Mouse (Mus musculus) gastrocnemius, adult 18-20 months (tissue): ENCODE measurements around the gene Zmiz2. TPM values are rescaled to one million over a fixed set of nuclear protein-coding genes. Genes with fewer than 3 reads are reported as not detected.
"Not testable (repeated sequence)": the region's sequence is repeated elsewhere in the genome, so short reads cannot be mapped to it uniquely, and the experiment has no call there.

Experiments
- DNase-seq: peaks from one replicate; pipeline ENCODE4 v3.0.0; 2021; ENCODE audit warnings: low spot score
- microRNA-seq: library from miRNA; unstranded; fragments of <30 nt; microRNA quantifications from one replicate; pipeline ENCODE4 v1.2.0, GENCODE M21; 2021
- total RNA-seq, 2 experiments: library from RNA; stranded (reverse); gene quantifications; 2 replicates each; pipeline ENCODE4 v1.2.3; 2021

Zmiz2 gene
- total RNA-seq, 2 experiments from 2014 or later: 49.3 to 51.1 TPM

DNA sequence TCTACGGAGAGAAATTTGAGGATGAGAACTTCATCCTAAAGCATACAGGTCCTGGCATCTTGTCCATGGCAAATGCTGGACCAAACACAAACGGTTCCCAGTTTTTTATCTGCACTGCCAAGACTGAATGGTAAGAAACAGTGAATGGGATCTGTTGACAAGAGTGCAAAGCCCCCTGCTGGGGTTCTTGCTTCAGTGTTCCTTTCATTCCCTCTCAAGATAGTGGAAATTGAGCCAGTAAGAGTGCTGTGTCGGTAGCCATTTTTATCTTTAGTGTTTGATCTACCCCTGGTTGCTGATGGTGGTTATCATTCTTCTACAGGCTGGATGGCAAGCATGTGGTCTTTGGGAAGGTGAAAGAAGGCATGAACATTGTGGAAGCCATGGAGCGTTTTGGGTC lies 30.3 kb downstream of the Zmiz2 start:
- not testable (repeated sequence) for DNase-seq

DNA sequence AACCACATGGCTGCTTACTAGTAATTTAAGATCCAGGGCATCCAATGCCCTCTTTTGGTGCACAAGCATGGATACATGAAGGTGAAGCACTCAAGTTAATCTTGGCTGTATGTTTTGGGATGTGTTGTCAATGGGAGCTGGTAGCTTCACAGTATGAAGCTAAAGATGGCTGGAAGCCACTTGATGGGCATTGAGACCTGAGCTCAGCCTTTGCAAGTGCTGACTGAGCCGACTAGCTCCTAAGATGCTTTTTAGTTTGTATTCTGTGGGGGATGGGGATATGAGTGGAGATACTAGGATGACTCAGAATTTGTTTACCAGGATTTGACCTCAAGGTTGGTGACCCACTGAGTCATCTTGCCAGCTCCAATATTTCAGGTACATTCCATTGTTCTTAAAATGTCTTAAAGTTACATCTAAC lies 31.4 kb downstream of the Zmiz2 start:
- no peak for DNase-seq

GRCm38 (mm10) chr11:6420722-6421350 lies 32.0 kb downstream of the Zmiz2 start:
- no peak for DNase-seq

DNA sequence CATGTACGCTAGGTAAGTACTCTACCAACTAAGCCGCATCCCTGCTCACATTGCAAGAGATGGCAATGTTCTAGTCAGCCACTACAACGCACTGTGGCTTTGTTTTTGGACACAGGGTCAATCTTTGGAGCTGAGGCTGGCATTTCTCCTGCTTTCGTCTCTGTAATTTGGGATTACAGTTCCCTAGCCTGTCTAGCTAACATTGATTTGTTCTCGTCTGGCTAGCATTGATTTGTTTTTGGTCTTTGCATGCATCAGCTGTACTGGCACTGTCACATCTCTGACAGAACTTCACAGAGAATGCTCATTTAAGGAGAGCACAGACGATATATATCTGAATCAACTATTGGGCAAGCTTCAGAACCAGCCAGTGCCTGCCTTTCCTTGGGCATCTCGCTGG lies 41.3 kb downstream of the Zmiz2 start:
- DNase-seq: no peak

GRCm38 (mm10) chr11:6436442-6436841 lies 47.6 kb downstream of the Zmiz2 start:
- DNase-seq: peak; percentile 37

DNA sequence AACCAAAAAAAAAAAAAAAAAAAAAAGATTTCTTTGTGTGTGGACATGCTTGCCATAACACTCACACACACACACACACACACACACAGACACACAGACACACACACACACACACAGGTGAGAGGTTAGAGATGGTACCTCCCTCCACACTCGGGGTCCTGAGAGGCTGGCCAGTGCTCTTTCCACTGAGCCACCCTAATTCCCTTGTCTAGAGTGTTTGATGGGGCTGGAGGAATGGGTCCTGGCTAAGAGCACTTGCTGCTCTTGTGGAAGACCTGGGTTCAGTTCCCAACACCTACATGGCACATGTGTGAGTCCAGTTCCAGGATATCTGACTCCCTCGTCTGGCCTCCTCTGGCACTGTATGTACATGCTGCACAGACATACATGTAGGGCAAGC lies 48.8 kb downstream of the Zmiz2 start:
- no peak for DNase-seq

DNA sequence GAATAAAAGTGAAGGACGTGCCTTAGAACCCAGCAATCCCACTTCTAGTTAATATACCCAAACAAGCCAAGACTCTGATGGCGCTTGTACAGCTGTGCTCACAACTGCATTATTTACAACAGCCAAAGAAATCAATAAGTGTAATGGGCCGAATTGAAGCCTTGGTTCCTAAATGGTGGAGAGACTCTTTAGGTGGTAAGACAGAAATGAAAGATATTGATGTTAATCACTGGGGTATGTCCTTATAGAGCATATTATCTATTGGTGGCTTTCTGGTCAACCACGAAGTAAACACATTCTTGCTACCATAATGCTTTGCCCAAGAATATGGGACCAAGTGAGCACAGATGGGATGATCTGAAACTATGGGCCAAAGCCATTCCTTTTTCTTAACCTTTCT lies 51.3 kb downstream of the Zmiz2 start:
- no peak for DNase-seq

GRCm38 (mm10) chr11:6442566-6442965 lies 53.7 kb downstream of the Zmiz2 start:
- no peak for DNase-seq

GRCm38 (mm10) chr11:6443102-6443501 lies 54.2 kb downstream of the Zmiz2 start:
- no peak for DNase-seq

GRCm38 (mm10) chr11:6443727-6444076 lies 54.8 kb downstream of the Zmiz2 start:
- no peak for DNase-seq

DNA sequence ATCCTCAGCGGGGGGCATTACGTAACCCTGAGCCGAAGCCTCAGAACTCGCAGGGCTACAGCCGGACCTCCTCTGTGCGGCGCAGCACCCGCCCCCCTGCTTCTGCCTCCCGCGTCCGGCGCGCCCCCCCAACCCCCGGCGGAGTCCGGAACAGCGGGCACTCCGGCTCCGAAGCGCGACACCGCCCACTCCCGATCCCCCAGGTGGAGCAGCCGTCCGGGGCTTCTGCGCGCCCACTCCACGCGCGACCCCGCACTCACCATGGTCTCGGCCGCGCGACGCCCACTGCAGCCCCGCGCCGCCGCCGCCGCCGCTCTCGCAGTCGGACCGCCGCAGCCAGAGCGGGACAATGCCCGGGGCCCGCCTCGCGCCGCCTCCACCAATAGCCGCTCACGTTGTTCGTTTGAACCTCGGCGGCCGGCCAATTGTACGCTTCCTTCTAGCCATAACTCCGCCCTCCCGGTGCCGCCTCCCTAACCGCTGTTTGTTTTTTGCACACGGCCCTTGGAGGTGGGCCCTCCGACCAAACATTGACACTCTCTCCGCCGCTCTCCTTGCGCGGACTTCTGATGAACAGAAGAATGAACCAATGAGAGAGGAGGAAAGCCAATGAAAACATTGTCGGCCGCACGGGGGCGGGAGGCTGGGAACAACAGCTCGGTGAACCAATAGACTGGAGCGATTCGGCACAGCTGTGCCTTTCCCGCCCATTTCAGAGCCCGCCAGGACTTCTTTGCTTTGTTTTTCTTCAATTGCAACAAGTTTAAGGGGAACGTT lies 55.4 kb downstream of the Zmiz2 start, which contains the start of gene H2afv:
TSS of gene H2afv (minus strand) at position 367 of the 777 bp plus-strand sequence.
- peak; percentile 99 for DNase-seq

DNA sequence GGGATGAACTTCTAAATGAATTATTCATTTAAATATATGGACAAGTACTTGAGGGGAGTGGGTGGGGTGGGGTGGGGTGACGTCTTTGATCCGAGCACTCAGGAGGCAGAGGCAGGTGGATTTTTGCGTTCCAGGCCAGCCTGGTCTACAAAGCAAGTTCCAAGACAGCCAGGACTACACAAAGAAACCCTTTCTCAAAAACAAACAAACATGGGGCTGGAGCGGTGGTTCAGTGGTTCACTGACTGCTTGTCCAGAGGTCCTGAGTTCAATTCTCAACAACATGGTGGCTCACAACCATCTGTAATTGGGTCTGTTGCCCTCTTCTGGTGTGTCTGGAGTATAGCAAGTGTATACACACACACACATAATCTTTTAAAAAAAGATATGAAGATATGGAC lies 56.6 kb downstream of the Zmiz2 start:
- DNase-seq: no peak

- DNase-seq: no peak
Observed at GRCm38 (mm10) chr11:6445951-6446350, 57.1 kb downstream of the Zmiz2 start.

- no peak for DNase-seq
Observed at GRCm38 (mm10) chr11:6447493-6447892, 58.6 kb downstream of the Zmiz2 start.

DNA sequence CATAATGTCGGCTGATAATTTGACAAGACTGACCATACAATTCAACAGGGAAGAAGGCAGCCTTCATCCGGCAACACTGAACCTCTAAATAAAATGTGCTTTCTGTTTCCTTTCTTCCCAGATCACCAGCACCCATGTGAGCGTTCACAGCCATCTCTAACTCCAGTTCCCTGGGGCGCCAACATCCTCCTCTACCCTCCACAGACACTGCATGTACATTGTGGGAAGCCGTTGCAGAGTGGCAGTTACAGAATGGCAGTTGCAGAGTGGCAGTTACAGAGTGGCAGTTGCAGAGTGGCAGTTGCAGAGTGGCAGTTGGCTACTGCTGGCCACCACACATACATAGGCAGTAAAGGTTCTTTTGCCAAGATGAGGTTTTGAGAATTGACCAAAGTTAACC lies 59.3 kb downstream of the Zmiz2 start:
- not testable (repeated sequence) for DNase-seq

Small RNA genes within 50 kb of the gene (microRNA-seq; reads per million reads assigned to microRNA genes)
- gene Mir7651: not detected

Other genes with a start within 250 kb of the Zmiz2 start
- under 1 TPM in 1 of 2 experiments, not detected in 1; 0.14 TPM for gene A730071L15Rik, start 189.0 kb upstream of the Zmiz2 start, total RNA-seq
- gene Nudcd3, start 188.7 kb upstream of the Zmiz2 start, total RNA-seq: 10 to 100 TPM; 65.0 to 70.0 TPM
- under 1 TPM; 0.23 to 0.28 TPM for gene Npc1l1, start 158.9 kb upstream of the Zmiz2 start, total RNA-seq
- gene Ddx56, start 121.3 kb upstream of the Zmiz2 start, total RNA-seq: 10 to 100 TPM; 23.9 to 25.7 TPM
- 10 to 100 TPM; 65.8 to 66.8 TPM for gene Tmed4, start 114.2 kb upstream of the Zmiz2 start, total RNA-seq
- gene Ogdh, start 97.4 kb upstream of the Zmiz2 start, total RNA-seq: 100 to 1,000 TPM; 668 to 737 TPM
- 100 to 1,000 TPM; 185 to 242 TPM for gene Ppia, start 26.4 kb downstream of the Zmiz2 start, total RNA-seq
- gene H2afv, start 55.4 kb downstream of the Zmiz2 start, total RNA-seq: 10 to 100 TPM; 61.3 to 63.7 TPM
- 10 to 100 TPM; 19.0 to 21.1 TPM for gene Purb, start 86.8 kb downstream of the Zmiz2 start, total RNA-seq
- gene Myo1g, start 131.9 kb downstream of the Zmiz2 start, total RNA-seq: under 1 TPM; 0.45 to 0.80 TPM
- 10 to 100 TPM; 21.9 to 26.8 TPM for gene Ccm2, start 157.8 kb downstream of the Zmiz2 start, total RNA-seq
- gene Nacad, start 217.0 kb downstream of the Zmiz2 start, total RNA-seq: under 1 TPM; 0.74 to 0.87 TPM
- 10 to 100 TPM; 62.9 to 64.4 TPM for gene Tbrg4, start 237.0 kb downstream of the Zmiz2 start, total RNA-seq
- not detected for gene Wap, start 249.6 kb downstream of the Zmiz2 start, total RNA-seq